Mouse (Mus musculus) c-Kit-negative CD71-positive TER-119-positive erythroid progenitor cells, embryonic 14.5 days (primary cell): Measurements from ENCODE around the gene Mxra8.

Source experiments
- DNase-seq: peaks from one replicate; pipeline ENCODE4 v3.0.0-alpha.2; 2013; ENCODE audit warnings: low read depth, low spot score

The Mxra8 gene

GRCm38 (mm10) chr4:155863001-155863400 is 23.5 kb downstream of the Mxra8 start, which contains the start of gene Tas1r3:
Tas1r3 (minus strand) TSS chr4:155863362.
- no peak for DNase-seq

GRCm38 (mm10) chr4:155868614-155869298 is 29.3 kb downstream of the Mxra8 start:
- no peak for DNase-seq

- DNase-seq = peak; percentile 89
Observed at GRCm38 (mm10) chr4:155869317-155870033, 30.0 kb downstream of the Mxra8 start, which contains the start of the genes Cptp and Ints11. Cptp (minus strand) TSS chr4:155869440. Ints11 (plus strand) TSS chr4:155869546.

- no peak for DNase-seq
Observed at GRCm38 (mm10) chr4:155871404-155871803, 31.9 kb downstream of the Mxra8 start.

GRCm38 (mm10) chr4:155883587-155883986 is 44.1 kb downstream of the Mxra8 start:
- no peak for DNase-seq

GRCm38 (mm10) chr4:155886330-155886729 is 46.9 kb downstream of the Mxra8 start:
- DNase-seq = no peak

GRCm38 (mm10) chr4:155887674-155888073 is 48.2 kb downstream of the Mxra8 start:
- no peak for DNase-seq

- DNase-seq = no peak
Observed at GRCm38 (mm10) chr4:155888181-155888580, 48.7 kb downstream of the Mxra8 start.

GRCm38 (mm10) chr4:155889316-155889715 is 49.8 kb downstream of the Mxra8 start:
- DNase-seq = no peak

- DNase-seq = no peak
Observed at GRCm38 (mm10) chr4:155891011-155891471, 51.6 kb downstream of the Mxra8 start.

- DNase-seq = peak; percentile 90
Observed at GRCm38 (mm10) chr4:155891551-155892001, 52.1 kb downstream of the Mxra8 start, which contains the start of the genes Pusl1 and Acap3. Pusl1 (minus strand) TSS chr4:155891781. Acap3 (plus strand) TSS chr4:155891822.

- DNase-seq = peak; percentile 74
Observed at GRCm38 (mm10) chr4:155892017-155892416, 52.5 kb downstream of the Mxra8 start.

GRCm38 (mm10) chr4:155892438-155893211 is 53.1 kb downstream of the Mxra8 start:
- DNase-seq = no peak

- DNase-seq = no peak
Observed at GRCm38 (mm10) chr4:155893212-155893690, 53.8 kb downstream of the Mxra8 start.
